Mouse (Mus musculus) cerebellum, postnatal 36 days (tissue): ENCODE results near the gene Wdr82.

ENCODE experiments used
- DNase-seq, 2 experiments: peaks; one replicate each; pipeline ENCODE4 v3.0.0; 2021 to 2022; ENCODE audit warnings: mixed read lengths in 2 of 2

Wdr82 gene

DNA sequence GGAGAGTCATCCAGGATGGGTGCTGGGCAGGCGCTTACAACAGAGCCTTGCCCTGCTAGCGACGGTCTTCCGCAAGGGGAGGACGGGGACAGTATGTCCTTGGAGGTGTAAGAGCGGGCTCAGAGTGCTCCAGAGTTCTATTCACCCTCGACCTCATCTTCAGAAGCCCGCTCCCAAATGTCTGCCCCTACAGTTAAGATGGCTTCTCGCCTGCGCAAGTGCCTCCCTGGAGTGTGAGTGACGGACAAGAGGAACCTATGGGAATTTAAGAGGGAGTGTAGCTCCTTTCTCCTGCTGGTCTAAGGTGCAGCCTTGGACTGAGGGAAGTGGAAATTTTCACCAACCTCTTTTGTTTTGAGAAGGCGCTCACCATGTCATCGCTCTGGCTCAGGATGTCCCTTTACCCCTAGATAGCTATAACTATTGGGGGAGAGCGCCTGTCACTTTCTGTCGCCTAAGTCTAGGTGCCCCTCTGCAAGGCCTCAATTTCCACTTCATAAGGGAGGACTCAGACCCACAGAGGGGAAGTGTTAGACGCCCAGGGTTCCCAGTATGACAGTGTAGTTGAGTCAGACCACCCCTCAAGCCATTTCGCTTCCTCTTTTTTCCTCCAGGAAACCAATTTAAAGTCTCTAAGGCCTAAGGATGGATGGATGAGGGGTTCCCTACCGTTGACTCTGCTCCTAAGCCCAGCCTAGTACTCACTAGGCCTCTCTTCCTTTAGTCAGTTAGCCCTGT lies 29.0 kb downstream of the Wdr82 start, which contains the start of gene Ppm1m:
Gene Ppm1m, minus strand, starts transcription at position 212 of the 738 bp plus-strand sequence.
- no peak for DNase-seq

DNA sequence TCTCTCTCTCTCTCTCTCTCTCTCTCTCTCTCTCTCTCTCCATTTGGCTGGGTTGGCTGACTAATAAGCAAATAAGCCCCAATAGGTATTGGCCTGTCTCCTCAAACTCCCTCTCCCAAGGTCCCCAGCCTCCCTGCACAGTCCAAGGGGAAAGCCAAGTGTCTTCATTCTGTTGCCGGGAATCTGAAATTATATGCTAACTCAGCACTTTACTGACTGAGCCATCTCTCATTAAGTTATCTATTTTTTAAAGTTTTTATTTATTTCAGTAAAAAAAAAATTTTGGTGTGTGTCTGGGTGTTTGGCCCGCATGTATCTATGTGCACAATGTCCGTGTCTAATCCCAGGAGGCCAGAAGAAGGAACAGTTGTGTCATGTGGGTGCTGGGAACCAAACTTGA lies 31.2 kb downstream of the Wdr82 start:
- no peak for DNase-seq

DNA sequence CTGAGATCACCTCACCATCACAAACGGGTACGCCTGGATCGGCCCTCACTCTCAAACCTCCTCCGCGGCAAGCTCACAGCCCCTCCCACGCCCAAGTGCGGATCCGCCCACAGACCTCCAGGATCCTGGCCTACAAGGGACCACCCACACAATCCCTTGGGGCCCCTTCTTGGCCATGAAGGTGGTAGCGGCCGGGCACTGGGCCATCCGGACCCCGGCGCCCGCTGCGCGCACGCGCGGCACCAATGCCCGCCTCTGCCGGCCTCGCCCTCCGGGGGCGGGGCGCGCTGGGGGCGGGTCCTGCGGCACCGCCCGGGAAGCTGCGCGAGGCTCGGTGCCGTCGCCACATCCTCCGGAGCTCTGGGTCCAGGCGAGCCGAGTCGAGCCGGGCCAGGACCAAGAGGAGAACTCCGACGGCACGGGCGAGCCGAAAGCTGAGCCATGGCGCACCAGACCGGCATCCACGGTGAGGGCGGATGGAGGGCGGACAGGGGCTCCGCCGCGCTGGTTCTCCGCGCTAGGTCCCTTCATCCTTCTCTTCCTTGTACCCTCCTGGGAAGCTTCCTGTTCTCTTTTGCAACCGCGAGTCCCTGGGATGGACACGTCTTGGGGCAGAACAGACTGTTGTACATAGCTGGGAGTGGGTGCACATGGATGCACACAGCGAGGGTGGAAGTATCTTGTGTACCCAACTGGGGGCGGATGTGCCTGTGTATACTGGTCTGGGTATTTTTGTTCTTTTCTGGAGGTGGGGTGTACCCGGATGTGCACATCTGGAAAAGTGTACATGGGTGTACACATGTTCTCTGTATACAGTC lies 32.3 kb downstream of the Wdr82 start, which contains the start of gene Twf2:
Gene Twf2, plus strand, starts transcription at position 290 of the 818 bp plus-strand sequence.
- DNase-seq, result peak; percentile 87 to 88

DNA sequence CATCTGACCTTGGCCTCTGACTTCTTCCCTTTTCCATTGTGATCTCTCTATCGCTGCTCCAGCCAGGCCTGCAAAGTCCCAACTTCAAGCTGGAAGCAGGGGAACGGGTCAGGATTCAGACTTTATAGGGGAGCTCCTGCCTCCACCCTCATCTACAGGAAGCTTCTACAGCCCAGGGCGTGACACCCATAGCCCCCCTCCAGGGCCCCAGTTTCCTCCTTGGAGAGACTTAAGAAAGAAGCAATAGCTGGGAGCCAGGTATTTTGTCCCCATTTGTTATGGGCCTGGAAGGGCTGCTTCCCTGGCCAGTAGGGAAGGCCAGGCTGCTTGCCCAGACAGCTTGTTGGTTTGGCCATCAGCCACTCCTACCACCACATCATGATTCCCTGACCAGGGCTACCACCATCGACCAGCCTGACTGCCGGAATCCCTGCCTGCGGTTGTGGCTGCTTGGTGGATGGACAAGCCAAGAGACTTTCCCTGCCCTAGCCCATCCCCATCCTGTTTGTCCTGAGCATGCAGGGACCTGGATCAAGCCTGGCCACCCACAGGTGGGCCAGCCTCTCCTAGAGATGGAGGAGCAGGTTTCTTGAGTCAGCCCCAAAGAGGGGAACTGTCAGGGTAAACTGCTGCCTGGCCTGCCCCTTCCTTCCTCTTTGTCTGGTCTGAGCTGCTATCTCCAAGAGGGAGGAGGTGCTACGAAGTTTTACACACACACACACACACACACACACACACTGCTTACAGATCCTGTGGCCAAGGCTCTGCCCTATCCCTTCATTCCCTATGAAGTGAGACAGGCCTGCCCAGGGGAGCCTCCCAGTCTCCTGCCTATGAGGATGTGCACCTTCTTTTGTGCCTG lies 33.5 kb downstream of the Wdr82 start:
- DNase-seq, result peak; percentile 71 to 77

DNA sequence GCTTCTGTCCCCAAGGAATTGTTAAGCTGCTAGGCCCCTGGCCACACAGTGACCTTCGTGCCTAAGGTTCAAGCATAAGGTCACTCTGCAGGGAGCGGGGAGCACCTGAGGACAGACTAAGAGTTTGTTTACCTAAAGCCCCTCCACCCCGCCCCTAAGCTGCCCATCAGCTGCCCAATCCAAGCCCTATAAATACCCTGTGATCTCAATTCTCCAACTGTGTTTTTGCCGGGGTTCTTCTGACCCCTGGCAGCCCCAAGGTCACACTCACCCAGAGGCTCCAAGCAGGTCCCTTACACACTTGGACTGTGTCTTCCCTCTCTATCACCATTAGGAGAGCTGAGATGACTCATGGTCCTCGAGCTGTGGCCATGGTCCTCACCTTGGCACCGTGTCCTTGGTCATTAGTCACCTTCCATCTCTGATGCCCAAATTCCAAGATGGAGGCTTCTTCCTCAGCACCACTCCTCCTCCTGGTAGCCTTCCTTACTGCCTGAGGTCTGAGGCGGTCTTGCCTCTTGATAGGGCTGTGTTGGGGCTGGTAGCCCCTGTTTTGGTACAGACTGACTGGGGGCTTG lies 35.1 kb downstream of the Wdr82 start:
- no peak for DNase-seq

DNA sequence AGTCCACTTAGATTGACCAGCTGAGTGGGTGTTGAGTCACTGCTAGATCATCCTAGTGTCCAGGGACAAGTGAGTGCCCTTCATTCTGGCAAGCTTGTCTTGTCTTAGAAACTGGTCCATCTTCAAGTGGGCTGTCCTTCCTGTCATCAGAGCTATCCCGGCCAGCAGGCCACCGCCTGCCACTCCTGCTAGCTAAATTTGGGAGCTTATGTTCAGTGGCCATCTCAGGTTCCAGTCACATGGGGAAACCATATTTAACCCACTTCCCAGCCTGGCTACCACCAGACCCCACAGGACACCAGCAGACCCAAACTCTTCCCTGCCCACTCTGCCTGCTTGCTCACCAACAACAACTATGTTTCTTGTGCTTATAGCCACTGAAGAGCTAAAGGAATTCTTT lies 35.8 kb downstream of the Wdr82 start:
- no peak for DNase-seq

DNA sequence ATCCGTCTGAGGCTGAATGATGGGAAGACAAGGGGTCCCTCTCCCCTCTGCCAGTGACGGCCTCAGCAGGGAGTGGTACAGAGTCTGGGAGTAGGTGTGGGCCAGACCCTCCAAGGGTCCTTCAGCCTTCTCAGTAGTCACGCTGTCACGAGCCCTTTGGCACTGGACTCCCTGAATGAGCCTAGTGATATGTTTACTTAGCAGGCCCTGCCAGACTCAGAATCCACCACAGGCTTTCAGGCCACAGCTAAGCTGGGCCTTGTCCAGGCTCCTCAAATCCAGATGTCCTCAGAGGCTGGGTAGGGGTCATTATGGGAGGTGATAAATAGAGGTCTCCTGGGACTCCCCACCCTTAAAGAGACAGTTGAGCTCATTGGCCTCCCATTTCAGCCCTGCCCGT lies 37.5 kb downstream of the Wdr82 start:
- no peak for DNase-seq

DNA sequence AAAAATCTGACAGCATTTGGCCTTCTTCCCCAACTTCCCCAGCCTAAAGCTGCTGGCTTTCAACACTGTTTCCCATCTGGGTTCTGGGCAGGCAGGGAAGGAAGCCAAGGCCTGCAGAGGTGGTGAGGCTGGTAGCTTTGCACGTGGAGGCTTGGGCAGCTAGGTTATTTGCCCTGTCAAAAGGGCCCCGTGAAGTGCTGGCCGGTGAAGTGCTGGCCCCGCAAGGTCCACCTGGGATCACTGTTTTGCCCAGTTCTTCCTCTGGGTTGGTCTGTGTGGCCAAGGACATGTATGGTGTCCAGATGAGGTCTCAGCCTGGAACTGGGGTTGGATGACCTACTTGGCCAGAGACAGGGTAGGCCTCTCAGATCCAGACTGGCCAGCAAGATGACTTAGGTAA lies 39.2 kb downstream of the Wdr82 start:
- DNase-seq, result no peak

DNA sequence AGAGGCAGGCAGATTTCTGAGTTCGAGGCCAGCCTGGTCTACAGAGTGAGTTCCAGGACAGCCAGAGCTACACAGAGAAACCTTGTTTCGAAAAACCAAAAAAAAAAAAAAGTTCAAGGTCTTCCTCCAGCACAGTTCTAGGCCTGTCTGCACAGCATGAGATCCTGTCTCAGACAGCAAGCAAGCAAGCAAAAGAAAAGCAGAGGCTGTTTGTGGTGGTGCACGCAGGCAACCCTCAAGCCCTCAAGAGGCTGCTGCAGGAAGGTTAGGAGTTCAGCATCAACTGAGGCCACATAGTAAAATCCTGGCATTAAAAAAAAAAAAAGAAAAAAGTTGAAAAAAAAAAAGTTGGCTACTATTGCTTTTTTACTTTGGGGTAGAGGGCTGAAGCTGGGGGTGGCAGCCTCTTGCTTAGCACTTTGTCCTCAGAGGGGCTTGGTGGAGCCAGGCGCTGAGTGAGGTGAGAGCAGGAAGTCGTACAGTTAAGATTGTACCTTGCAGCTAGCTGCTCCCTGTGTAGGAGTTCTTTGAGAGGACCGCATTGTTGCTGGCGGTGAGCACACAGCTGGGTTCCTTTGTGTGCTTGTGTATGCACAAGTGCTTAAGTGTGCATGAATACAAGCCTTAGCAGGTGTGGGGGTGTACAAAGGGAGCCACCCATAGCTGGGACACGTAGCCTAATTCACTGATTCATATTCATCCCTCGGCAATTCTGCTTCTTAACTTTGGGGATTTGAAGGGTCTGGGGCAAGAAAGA lies 40.3 kb downstream of the Wdr82 start:
- DNase-seq, result no peak

DNA sequence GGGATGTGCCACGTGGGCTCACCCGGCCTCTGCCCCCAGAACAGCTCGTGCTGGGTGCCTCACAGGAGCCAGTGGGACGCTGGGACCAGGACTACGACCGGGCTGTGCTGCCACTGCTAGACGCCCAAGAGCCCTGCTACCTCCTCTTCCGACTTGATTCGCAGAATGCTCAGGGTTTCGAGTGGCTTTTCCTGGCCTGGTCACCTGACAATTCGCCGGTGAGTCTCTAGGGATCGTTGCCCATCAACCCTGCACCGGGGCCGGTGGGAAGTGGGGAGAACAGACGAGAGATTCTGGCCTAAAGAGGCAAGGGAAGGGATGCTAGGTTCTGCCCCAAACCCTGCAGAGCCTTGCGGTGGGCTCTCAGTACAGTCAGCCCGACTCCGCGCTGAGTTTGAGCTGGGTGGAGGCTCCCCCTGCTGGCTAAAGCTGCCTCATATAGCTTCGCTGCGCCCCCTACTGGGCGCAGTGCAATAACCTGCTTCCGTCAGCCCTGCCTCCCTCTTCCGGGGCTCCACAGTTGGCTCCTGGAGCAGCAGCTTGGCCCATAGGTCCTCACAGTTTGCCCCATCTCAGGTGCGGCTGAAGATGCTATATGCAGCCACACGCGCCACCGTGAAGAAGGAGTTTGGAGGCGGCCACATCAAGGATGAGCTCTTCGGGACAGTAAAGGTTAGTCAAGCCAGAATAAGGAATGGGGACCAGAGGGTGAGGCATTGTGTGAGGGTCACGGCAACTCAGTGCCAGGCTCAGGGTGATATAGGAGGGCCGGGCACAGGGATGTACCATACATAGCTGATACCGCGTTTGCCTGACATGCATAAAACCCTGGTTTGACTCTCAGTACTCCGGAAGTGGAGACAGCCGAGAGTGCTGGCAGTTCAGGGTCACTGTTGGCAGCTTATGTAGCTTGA lies 41.2 kb downstream of the Wdr82 start:
- DNase-seq, result peak; percentile 89 to 90

DNA sequence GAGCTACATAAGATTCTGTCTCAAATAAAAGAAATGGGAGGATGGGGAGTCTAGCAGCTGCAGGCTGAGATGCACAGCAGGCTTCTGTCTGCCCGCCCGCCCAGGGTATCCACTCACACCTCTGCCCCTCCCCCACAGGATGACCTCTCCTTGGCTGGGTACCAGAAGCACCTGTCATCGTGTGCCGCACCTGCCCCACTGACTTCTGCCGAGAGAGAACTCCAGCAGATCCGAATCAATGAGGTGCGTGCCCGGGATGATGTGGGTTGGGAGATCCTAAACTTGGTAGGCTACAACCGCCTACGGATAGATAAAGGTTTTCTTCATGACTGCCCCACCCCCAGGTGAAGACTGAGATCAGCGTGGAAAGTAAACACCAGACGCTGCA lies 41.9 kb downstream of the Wdr82 start:
- no peak for DNase-seq

DNA sequence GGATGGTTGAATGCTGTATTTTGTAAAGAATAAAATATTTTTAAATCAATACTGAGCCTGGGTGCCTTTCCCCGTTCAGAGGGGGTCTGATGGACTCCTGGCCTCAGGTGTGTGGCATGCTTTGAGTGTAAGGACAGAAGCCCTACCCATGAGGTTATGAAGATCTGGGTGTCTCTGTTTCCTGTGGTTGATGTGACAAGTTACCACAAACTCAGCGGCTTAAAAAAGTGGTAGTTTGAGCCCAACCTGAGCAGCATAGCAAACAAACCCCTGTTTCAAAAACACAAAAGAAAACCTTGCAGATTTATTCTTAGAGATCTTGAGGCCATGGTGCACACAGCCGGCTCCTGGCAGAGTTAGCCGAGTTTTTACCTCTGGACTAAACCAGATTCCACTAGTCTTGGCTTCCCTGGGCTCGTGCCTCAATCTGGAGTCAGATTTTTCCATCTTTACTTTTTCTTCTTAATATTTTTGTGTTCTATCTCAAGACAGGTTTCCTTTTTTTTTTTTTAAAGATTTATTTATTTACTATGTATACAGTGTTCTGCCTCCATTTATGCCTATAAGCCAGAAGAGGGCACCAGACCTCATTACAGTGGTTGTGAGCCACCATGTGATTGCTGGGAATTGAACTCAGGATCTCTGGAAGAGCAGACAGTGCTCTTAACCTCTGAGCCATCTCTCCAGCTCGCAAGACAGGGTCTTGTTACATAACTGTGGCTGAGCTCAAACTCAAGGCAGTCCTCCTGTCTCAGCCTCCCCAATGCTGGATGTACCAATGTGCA lies 44.8 kb downstream of the Wdr82 start:
- no peak for DNase-seq

DNA sequence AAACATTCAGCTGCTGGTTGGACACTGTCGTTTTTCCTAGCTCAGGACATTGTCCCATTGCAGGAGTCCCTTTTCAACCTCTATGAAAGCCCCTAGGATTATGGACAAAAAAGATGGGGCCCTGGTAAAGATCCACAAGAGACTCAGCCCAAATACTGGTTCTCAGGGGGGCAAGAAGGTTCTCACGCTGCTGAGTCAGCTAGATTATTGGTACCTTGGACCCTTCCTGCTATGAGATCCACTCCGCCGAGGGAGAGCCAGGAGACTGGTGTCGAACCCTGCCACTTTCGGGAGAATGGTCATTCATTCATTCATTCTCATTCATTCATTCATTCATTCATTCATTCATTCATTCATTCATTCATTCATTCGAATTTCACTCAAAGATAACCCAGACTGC lies 46.2 kb downstream of the Wdr82 start:
- no peak for DNase-seq

DNA sequence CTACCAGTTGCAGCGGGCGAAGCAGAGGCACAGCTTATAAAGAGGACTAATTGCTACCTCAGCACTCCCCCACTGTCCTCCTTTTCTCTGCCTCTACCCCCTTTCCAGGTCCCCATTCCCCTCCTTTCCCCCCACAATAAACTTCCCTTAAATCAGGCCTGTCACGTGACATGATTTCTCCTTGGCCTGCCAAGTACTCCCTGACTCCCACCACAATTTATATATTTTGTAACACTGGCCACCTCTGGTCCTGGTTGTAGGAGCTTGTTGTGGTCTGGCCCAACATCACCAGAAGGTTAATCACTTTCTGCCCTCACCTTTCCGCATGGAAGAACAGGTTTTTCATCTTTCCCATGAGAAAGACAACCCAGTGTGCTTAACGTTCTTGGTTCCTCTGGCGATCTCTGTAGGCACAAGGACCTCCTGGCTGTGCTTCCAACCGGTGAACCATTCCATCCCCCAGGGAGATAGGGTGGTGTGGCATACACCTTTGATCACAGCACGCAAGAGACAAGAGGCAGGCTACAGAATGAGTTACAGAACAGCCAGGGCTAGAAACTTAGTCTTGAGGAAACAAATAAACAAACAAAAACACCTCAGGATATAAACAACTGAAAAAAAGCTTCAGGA lies 50.3 kb downstream of the Wdr82 start:
- no peak for DNase-seq

DNA sequence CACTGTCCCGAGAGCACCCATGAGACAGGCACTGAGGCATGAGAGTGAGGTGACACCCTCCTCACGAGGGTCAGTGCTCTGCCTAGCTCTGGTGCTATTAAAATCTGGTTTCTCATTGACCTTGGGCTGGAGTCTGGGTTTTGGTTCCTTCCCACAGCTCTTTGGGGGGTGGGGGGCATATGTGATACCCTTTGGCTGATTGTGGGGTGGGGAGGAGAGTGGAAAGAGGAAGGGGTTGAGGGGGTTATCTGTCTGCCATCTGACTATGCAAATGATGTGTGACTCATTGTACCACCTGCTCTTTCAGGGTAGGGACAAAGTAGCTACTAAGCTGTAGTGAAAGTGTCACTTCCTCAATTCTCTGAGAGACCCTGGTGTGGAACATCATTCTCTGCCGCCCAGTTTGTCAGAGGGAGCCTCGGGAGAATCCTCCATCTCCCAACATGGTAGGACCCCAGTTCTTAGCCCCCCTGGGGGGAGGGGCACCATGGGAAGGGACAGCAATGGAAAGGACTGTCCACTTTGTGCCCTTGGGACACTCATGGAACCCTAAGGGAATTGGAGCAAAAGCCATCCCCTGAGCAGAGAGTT lies 51.6 kb downstream of the Wdr82 start, which contains the start of gene Tlr9:
Gene Tlr9, plus strand, starts transcription at position 338 of the 591 bp plus-strand sequence.
- DNase-seq, result no peak

DNA sequence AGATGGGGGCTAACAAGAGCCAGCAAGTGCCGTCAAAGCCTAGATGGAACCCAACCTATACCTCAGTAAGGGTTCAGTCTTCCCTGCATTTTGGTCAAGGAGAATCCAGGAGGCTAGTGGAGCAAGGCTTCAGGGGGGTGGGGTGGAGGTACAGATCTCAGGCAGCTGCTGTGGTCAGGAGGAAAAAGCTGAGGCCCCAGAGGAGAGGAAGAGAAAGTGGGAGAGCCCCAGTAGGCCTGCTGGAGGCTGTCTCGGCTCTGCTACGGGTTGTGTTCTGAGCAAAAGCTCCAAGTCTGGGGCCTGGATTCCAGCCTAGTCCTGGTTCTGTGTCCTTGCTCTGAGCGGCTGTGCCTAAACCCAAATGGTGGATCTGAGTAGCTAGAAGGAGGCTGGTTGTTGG lies 52.3 kb downstream of the Wdr82 start:
- DNase-seq, result no peak

DNA sequence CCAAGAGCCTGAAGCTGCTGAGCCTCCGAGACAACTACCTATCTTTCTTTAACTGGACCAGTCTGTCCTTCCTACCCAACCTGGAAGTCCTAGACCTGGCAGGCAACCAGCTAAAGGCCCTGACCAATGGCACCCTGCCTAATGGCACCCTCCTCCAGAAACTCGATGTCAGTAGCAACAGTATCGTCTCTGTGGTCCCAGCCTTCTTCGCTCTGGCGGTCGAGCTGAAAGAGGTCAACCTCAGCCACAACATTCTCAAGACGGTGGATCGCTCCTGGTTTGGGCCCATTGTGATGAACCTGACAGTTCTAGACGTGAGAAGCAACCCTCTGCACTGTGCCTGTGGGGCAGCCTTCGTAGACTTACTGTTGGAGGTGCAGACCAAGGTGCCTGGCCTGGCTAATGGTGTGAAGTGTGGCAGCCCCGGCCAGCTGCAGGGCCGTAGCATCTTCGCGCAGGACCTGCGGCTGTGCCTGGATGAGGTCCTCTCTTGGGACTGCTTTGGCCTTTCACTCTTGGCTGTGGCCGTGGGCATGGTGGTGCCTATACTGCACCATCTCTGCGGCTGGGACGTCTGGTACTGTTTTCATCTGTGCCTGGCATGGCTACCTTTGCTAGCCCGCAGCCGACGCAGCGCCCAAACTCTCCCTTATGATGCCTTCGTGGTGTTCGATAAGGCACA lies 54.9 kb downstream of the Wdr82 start:
- DNase-seq, result no peak

DNA sequence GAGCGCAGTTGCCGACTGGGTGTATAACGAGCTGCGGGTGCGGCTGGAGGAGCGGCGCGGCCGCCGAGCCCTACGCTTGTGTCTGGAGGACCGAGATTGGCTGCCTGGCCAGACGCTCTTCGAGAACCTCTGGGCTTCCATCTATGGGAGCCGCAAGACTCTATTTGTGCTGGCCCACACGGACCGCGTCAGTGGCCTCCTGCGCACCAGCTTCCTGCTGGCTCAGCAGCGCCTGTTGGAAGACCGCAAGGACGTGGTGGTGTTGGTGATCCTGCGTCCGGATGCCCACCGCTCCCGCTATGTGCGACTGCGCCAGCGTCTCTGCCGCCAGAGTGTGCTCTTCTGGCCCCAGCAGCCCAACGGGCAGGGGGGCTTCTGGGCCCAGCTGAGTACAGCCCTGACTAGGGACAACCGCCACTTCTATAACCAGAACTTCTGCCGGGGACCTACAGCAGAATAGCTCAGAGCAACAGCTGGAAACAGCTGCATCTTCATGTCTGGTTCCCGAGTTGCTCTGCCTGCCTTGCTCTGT lies 55.5 kb downstream of the Wdr82 start:
- DNase-seq, result no peak
